Mouse (Mus musculus) thymus, adult 2 months (tissue): Measurements from ENCODE around the gene Mtss1l.

Experiments used
- CTCF ChIP-seq: fragments of 200-500 bp; IDR thresholded peaks from 2 replicates; pipeline ENCODE4 v1.5.1; 2012; ENCODE audit warnings: mild to moderate bottlenecking, control low read depth, low read length, moderate library complexity, borderline replicate concordance; ENCODE audit not compliant: control insufficient read depth, poor library complexity, insufficient read depth; ENCODE audit errors: extremely low read depth
- POLR2A ChIP-seq: fragments of 200-500 bp; IDR thresholded peaks from 2 replicates; pipeline ENCODE4 v1.6.1; 2012; ENCODE audit warnings: mild to moderate bottlenecking, low read length, control low read depth, moderate library complexity; ENCODE audit not compliant: control insufficient read depth, poor library complexity, insufficient read depth; ENCODE audit errors: extremely low read depth

GRCm38 (mm10) chr8:110786934-110787333 is 65.7 kb downstream of the Mtss1l start:
- TF ChIP-seq CTCF (no peak), POLR2A (no peak)
